Mouse (Mus musculus) frontal cortex, postnatal 10 days (tissue): ENCODE results near the gene Eri3.

Experiments
- DNase-seq, 2 experiments: peaks; one replicate each; pipeline ENCODE4 v3.0.0; 2022; ENCODE audit warnings: low spot score in 2 of 2, mixed read lengths in 1 of 2

The Eri3 gene

GRCm38 (mm10) chr4:117550140-117550851, at the start of gene Eri3:
Gene Eri3, plus strand, starts transcription at chr4:117550365.
- DNase-seq: peak; percentile 97 to 99

- no peak for DNase-seq
Observed at GRCm38 (mm10) chr4:117518246-117518645, 31.9 kb upstream of the Eri3 start.

DNA sequence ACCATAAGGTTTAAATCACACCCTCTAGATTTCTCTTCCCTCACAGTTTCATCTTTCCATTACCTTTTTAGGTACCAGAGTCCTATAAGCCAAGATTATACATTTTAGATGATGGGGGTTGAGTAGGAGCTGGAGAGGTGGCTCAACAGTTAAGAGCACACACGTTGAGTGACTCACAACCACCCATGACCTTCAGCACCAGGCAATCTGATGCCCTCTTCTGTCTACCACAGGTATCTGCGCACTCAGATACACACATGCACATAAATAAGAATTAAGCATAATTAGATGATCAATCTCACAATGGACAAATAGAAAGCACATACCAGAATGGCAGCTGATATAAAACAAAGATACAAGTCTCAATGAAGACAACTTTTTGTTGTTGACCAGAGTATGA, 28.8 kb upstream of the Eri3 start:
- no peak for DNase-seq

DNA sequence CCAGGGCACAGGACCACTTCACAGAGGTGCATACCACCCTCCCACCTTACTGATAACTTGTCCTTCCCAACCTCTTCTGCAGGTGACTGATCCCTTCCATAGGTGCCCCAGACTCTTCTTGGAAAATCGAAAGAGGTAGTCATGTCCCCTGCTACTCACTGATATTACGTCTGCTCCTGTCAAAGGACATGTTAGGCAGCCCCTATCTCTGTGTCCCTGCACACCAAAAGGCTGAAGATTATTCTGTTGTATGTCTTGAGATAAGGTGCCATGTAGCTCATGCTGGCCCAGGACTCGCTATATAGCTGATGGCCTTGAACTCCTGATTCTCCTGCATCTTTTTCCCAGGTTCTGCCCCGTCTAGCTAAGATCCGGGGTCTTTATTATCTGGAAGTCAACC, 24.2 kb upstream of the Eri3 start:
- DNase-seq: no peak

GRCm38 (mm10) chr4:117527116-117527899, 22.9 kb upstream of the Eri3 start:
- DNase-seq: no peak

DNA sequence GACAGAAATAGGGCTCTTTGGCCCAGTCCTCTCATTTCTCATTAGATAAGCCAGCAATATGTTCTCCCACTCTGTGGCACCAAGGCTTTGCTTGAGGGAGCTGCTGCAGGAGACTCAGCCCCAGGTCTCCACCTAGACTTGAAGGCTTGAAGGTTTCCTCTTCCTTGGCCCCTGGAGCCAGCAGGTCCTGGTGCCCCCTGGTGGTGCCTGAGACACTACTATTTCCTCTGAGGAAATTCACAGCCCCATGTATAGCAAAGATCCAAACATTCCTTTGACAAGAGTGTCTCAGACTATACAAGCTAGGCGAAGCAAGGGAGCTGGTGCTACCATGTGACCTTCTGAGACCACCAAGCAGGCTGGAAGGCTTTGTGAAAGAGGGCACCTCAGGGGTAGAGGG, 22.2 kb upstream of the Eri3 start:
- DNase-seq: peak in 1 of 2 experiments; percentile 33

DNA sequence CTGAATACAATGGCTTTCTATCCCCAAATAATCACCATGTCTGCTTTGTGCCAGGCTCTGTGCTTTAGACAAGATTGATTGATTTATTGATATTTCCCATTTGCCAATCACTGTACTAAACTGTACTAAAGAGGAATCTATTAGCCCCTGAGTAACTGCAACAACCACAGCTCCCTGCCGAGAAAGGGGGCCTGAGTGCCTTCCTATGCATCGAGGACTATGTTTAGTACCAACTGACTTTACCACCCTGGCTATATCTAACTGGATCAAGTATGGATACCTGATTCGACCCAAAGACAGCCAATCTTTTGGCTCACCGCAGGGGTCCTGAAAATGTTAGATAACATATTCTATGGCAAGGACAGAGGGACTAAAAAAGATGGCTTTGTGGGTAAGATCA, 20.3 kb upstream of the Eri3 start:
- DNase-seq: no peak

DNA sequence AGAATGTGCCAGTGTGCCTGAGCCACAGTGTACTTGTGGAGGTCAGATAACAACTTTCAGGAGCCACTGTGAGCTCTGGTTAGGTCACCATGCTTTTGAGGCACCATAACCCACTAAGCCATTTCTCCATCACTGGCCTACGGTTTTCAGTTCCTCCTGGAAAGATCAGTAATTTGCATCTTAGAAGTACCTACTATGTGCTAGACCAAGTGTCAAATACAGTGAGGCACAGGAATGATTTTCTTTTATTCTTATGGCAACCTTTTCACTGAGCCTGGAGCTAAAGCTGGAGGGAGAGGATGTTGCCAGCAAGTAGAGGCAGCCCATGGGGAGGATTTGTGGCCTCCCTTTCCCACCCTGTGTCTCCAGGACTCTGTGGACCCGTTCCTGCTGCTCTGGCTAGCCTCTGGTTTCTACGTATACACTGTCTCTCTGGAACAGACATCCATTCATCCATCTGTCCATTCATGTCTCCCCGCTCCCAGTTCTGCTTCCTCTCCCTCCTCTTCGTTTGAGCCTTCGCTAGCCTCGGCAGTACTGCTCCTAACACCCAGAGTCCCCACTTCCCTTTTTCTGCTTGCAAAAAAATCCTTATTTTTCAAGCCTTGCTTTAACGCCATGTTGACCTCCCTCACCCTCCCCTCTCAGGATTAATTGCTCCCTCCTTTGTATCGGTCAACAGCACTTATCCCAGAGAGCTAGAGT, 14.5 kb upstream of the Eri3 start:
- no peak for DNase-seq

DNA sequence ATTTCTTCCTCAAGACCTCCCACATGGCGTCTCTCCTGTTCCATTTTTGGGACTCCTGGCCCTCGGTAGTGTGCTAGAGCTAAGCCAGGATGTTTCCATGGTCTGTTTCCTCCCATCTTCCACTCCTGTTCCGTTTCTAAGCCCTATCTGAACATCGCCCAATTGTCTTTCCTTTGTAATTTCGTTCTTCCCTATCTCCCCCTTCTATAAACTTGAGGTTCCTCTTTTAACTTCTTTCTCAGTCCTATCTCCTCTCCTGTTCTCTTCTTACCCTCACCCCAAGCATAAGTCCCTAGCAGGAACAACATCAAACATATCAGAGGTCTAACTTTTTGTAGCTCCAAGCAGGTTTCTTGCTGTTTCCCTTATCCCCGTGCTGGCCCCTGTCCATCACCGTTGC, 13.2 kb upstream of the Eri3 start:
- no peak for DNase-seq

GRCm38 (mm10) chr4:117539329-117539980, 10.7 kb upstream of the Eri3 start:
- DNase-seq: no peak

- DNase-seq: no peak
Observed at GRCm38 (mm10) chr4:117540571-117540970, 9.6 kb upstream of the Eri3 start.

- no peak for DNase-seq
Observed at GRCm38 (mm10) chr4:117545448-117545847, 4.7 kb upstream of the Eri3 start.

DNA sequence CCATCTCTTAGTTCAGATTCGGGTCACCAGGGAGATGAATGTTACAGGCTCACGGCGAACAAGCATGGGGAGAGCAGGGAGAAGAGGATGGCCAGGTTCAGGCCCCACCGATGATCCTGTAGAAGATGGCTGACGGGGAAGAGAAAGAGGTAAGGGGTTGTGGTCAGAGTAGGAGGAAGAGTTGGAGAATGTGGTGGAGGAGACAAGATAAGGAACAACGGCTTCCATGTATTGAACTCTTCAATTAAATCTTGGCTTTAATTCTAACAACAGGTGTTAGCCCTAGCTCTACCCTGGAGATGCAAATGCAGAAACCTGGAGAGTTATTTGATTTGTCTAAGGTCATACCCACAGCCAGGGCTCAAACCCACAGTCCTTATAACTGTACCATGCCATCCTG, 3.5 kb upstream of the Eri3 start:
- DNase-seq: no peak

GRCm38 (mm10) chr4:117549576-117549975, 589 bp upstream of the Eri3 start:
- DNase-seq: no peak

DNA sequence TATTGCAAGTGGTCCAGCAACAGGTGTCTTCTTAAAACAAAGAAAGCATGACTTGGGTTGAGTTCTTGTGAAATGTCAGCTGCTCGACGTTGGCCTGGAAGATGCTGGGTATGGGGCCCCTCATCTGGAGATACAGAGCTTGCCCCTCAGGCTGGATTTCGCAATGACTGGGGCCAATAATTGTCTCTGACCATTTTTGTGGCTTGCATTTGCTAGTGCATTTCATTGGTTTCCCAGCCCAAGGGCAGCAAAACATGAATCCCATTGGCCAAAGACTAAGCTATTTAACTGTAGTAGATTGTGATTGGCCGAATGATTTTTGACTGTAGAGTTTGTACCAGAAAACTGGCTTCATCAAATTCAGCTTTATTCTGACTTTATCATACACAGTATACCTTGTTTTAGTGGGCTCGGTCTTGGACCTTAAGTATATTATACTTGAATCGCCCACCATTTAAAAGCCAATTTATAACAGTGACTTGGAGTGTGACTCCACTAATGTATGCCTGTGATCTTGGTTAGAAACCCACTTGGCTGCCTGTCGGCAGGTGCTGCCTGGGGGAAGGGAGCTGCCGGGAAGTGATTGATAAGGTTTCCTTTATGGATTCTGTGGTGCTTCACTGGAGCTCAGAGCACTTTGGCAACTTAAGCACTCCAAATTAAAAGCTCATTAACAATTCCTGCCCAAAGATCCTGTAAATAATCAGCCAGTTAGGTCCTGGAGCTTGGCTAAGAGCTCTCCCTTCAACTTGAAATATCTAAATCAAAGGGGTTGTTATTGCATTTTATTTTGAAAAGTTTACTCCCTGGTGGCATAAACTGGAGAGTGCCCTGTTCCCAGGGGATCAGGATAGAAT, 1.2 kb downstream of the Eri3 start:
- DNase-seq: no peak

DNA sequence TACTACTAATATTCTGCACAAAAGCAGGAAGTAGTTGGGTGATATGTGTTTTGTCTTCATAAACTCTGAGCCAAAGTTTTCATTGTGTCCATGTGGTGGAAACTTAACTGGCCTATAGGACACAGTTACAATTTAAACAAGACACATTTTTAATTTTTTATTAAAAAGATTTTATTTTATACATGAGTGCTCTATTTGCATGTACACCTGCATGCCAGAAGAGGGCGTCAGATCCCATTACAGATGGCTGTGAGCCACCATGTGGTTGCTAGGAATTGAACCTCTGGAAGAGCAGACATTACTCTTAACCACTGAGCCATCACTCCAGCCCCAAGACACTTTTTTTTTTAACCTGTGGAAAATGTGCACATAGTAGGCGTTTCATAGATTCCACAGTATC, 5.3 kb downstream of the Eri3 start:
- DNase-seq: no peak

DNA sequence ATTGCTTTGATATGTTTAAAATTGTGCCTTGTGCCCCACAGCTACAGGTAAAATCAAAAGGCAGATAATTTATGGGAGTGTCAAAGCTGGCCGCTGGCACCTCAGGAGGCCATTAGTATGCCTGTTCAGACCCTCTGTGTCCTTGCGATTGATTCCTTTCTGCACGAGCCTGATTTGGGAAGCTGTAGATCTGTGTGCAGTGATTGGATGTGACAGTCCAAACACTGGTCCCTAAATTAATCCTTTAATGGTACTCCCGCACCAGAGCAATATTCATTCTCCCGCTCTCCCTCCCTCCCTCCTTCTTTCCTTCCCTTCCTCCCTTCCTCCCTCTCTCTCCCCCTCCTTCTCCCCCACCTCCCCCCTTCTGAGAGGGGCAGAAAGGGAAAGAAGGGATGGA, 6.2 kb downstream of the Eri3 start:
- DNase-seq: no peak

- DNase-seq: no peak
Observed at GRCm38 (mm10) chr4:117557068-117557645, 7.0 kb downstream of the Eri3 start.

GRCm38 (mm10) chr4:117563967-117564366, 13.8 kb downstream of the Eri3 start:
- DNase-seq: no peak

GRCm38 (mm10) chr4:117568846-117569245, 18.7 kb downstream of the Eri3 start:
- no peak for DNase-seq

- DNase-seq: no peak
Observed at GRCm38 (mm10) chr4:117570964-117571363, 20.8 kb downstream of the Eri3 start.
